Mouse (Mus musculus) MEL (cell line): Measurements from ENCODE around the gene Slc9a4. TPM values are rescaled to one million over a fixed set of nuclear protein-coding genes. Genes with fewer than 3 reads are reported as not detected.

Source experiments
- DNase-seq: peaks from one replicate; pipeline ENCODE4 v3.0.0; 2011; ENCODE audit warnings: low read depth, low spot score
- H3K27ac ChIP-seq: 2 replicates; pipeline ENCODE4 v1.5.1; 2012; ENCODE audit warnings: low read depth, mild to moderate bottlenecking, control low read depth, low read length, moderate library complexity; ENCODE audit not compliant: control insufficient read depth
- H3K27me3 ChIP-seq, 2 experiments: fragments of 150-350 bp in 1 of 2; sonication (generic) in 1 of 2; 2 replicates each; pipeline ENCODE4 v1.6.1; 2012; ENCODE audit warnings: low read length in 2 of 2, mild to moderate bottlenecking in 2 of 2, improper control_type of control experiment in 1 of 2, moderate library complexity in 1 of 2; ENCODE audit not compliant: insufficient read depth in 2 of 2, control insufficient read depth in 1 of 2
- H3K36me3 ChIP-seq, 2 experiments: 2 replicates each; pipeline ENCODE4 v1.6.1; 2012 to 2014; ENCODE audit warnings: low read length in 2 of 2, improper control_type of control experiment in 1 of 2, inconsistent platforms in 1 of 2, mild to moderate bottlenecking in 1 of 2; ENCODE audit not compliant: insufficient read depth in 2 of 2, control insufficient read depth in 1 of 2
- H3K4me1 ChIP-seq, 2 experiments: fragments of 150-350 bp in 1 of 2; sonication (generic) in 1 of 2; 2 replicates each; pipeline ENCODE4 v1.6.1; 2012; ENCODE audit warnings: low read length in 2 of 2, improper control_type of control experiment in 1 of 2, mild to moderate bottlenecking in 1 of 2; ENCODE audit not compliant: insufficient read depth in 2 of 2, control insufficient read depth in 1 of 2
- H3K4me3 ChIP-seq, 2 experiments: fragments of 150-350 bp in 1 of 2; sonication (generic) in 1 of 2; 2 replicates each; pipeline ENCODE4 v1.5.1; 2012; ENCODE audit warnings: low read depth in 2 of 2, low read length in 2 of 2, mild to moderate bottlenecking in 2 of 2, moderate library complexity in 2 of 2, control low read depth in 1 of 2, improper control_type of control experiment in 1 of 2; ENCODE audit not compliant: control insufficient read depth in 1 of 2, insufficient read depth in 1 of 2
- H3K79me2 ChIP-seq: 2 replicates; pipeline ENCODE4 v1.6.1; 2012; ENCODE audit warnings: mild to moderate bottlenecking, low read length, moderate library complexity; ENCODE audit not compliant: control insufficient read depth, poor library complexity, insufficient read depth
- H3K9ac ChIP-seq: 2 replicates; pipeline ENCODE4 v1.6.1; 2012; ENCODE audit warnings: low read depth, mild to moderate bottlenecking, control low read depth, low read length, moderate library complexity; ENCODE audit not compliant: control insufficient read depth, poor library complexity, severe bottlenecking
- H3K9me3 ChIP-seq: fragments of 150-350 bp; sonication (generic); replicated peaks from 2 replicates; pipeline ENCODE4 v1.6.1; 2012; ENCODE audit warnings: mild to moderate bottlenecking, low read length, improper control_type of control experiment, moderate library complexity; ENCODE audit not compliant: insufficient read depth
- CHD1 ChIP-seq: IDR thresholded peaks from 2 replicates; pipeline ENCODE4 v1.6.1; 2012; ENCODE audit warnings: low read depth, mild to moderate bottlenecking, inconsistent platforms, low read length, improper control_type of control experiment
- CHD2 ChIP-seq: IDR thresholded peaks from 2 replicates; pipeline ENCODE4 v1.6.1; 2011; ENCODE audit warnings: low read length, improper control_type of control experiment
- CTCF ChIP-seq, 3 experiments: IDR thresholded peaks in 2 of 3; conservative IDR thresholded peaks in 1 of 3; 2 replicates each; pipeline ENCODE4 v1.5.1; 2011 to 2012; ENCODE audit warnings: low read length in 3 of 3, low read depth in 2 of 3, mild to moderate bottlenecking in 2 of 3, improper control_type of control experiment in 1 of 3, inconsistent platforms in 1 of 3, mixed read lengths in 1 of 3, moderate library complexity in 1 of 3; ENCODE audit not compliant: control insufficient read depth in 1 of 3, insufficient read depth in 1 of 3, poor library complexity in 1 of 3, severe bottlenecking in 1 of 3
- E2F4 ChIP-seq: IDR thresholded peaks from 2 replicates; pipeline ENCODE4 v1.6.1; 2011; ENCODE audit warnings: low read depth, low read length, improper control_type of control experiment, borderline replicate concordance
- ELF1 ChIP-seq: IDR thresholded peaks from 2 replicates; pipeline ENCODE4 v1.6.1; 2014; ENCODE audit warnings: low read depth, mild to moderate bottlenecking, inconsistent platforms, low read length, improper control_type of control experiment, moderate library complexity
- EP300 ChIP-seq, 2 experiments: IDR thresholded peaks; 2 replicates each; pipeline ENCODE4 v1.6.1; 2011; ENCODE audit warnings: improper control_type of control experiment in 2 of 2, low read length in 2 of 2, low read depth in 1 of 2, mild to moderate bottlenecking in 1 of 2
- GABPA ChIP-seq: IDR thresholded peaks from 2 replicates; pipeline ENCODE4 v1.6.1; 2012; ENCODE audit warnings: low read depth, mild to moderate bottlenecking, inconsistent platforms, low read length, improper control_type of control experiment, moderate library complexity
- GATA1 ChIP-seq: IDR thresholded peaks from 2 replicates; pipeline ENCODE4 v1.6.1; 2011; ENCODE audit warnings: low read depth, low read length, improper control_type of control experiment
- JUND ChIP-seq: IDR thresholded peaks from 2 replicates; pipeline ENCODE4 v1.6.1; 2011; ENCODE audit warnings: low read depth, mild to moderate bottlenecking, improper control_type of control experiment, low read length
- MAZ ChIP-seq: IDR thresholded peaks from 2 replicates; pipeline ENCODE4 v1.6.1; 2012; ENCODE audit warnings: low read depth, mild to moderate bottlenecking, inconsistent platforms, low read length, improper control_type of control experiment
- MEF2A ChIP-seq: IDR thresholded peaks from 2 replicates; pipeline ENCODE4 v1.6.1; 2014; ENCODE audit warnings: low read depth, mild to moderate bottlenecking, inconsistent platforms, low read length, improper control_type of control experiment; ENCODE audit not compliant: poor library complexity, insufficient replicate concordance, severe bottlenecking; ENCODE audit errors: extremely low read depth
- MYB ChIP-seq: IDR thresholded peaks from 2 replicates; pipeline ENCODE4 v1.6.1; 2011; ENCODE audit warnings: mild to moderate bottlenecking, low read depth, low read length, improper control_type of control experiment
- MYC ChIP-seq: IDR thresholded peaks from 2 replicates; pipeline ENCODE4 v1.6.1; 2011; ENCODE audit warnings: low read depth, mild to moderate bottlenecking, low read length, improper control_type of control experiment, moderate library complexity
- NRF1 ChIP-seq: IDR thresholded peaks from 2 replicates; pipeline ENCODE4 v1.6.1; 2014; ENCODE audit warnings: low read depth, mild to moderate bottlenecking, inconsistent platforms, low read length, improper control_type of control experiment, moderate library complexity; ENCODE audit not compliant: poor library complexity, insufficient read depth, severe bottlenecking
- POLR2AphosphoS5 ChIP-seq: IDR thresholded peaks from 2 replicates; pipeline ENCODE4 v1.6.1; 2012; ENCODE audit warnings: low read depth, borderline replicate concordance, mild to moderate bottlenecking, inconsistent platforms, low read length, moderate library complexity, mixed read lengths
- RAD21 ChIP-seq: IDR thresholded peaks from 2 replicates; pipeline ENCODE4 v1.6.1; 2011; ENCODE audit warnings: mild to moderate bottlenecking, low read depth, low read length, improper control_type of control experiment
- SIN3A ChIP-seq: IDR thresholded peaks from 2 replicates; pipeline ENCODE4 v1.6.1; 2012; ENCODE audit warnings: low read length, improper control_type of control experiment, inconsistent platforms
- SMC3 ChIP-seq: IDR thresholded peaks from 2 replicates; pipeline ENCODE4 v1.6.1; 2011; ENCODE audit warnings: low read depth, low read length, improper control_type of control experiment
- TBP ChIP-seq: IDR thresholded peaks from 2 replicates; pipeline ENCODE4 v1.8.0; 2011; ENCODE audit warnings: low read depth, low read length, improper control_type of control experiment
- ZKSCAN1 ChIP-seq: IDR thresholded peaks from 2 replicates; pipeline ENCODE4 v1.6.1; 2012; ENCODE audit warnings: low read depth, mild to moderate bottlenecking, inconsistent platforms, low read length, improper control_type of control experiment, moderate library complexity
- ZNF384 ChIP-seq: IDR thresholded peaks from 2 replicates; pipeline ENCODE4 v1.6.1; 2012; ENCODE audit warnings: low read depth, mild to moderate bottlenecking, inconsistent platforms, low read length, improper control_type of control experiment
- polyA plus RNA-seq, 2 experiments: library from polyadenylated mRNA; stranded (reverse) in 1 of 2; unstranded in 1 of 2; fragments of >175 nt in 1 of 2; fragments of >200 nt in 1 of 2; gene quantifications; 2 replicates each; pipeline versions ENCODE4 v1.2.1 to v1.2.4; 2012; ENCODE audit warnings: low replicate concordance in 2 of 2, low read depth in 1 of 2; ENCODE audit not compliant: insufficient read length in 2 of 2, insufficient read depth in 1 of 2, missing spikeins in 1 of 2
- total RNA-seq: library from RNA; depleted of rRNA; stranded (reverse); fragments of 300-350 nt; gene quantifications from 2 replicates; pipeline ENCODE4 v1.2.3, GENCODE M21; 2012

The Slc9a4 gene
- total and polyA plus RNA-seq, 3 experiments, result not detected

DNA sequence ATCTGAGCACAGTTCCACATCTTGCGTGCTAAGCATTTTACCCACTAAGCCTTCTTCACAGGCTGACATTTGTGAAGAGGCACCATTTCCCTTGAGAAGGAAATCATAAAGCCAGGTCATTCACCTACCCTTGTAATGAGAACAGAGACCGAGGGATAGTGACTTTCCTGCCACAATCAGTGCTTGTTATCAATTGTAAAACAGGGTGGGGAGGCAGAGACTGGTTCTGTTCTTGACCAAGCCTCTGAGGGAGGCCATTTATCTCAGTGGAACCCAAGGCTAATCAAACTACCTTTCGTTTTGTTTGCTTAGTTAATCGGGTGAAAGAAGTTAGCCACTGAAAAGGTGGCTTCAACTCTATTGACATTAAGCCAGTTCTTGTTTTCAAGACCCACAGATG lies 77.2 kb downstream of the Slc9a4 start:
- TF ChIP-seq ZKSCAN1 (no peak), GATA1 (no peak), TBP (no peak), GABPA (no peak), MYB (no peak), MYC (no peak), MEF2A (no peak), CHD1 (no peak), EP300 (IDR thresholded peaks at IDR 0.05; ENCODE audit: low read depth in 1 of 2, low read length in 2 of 2) (no peak), E2F4 (no peak), JUND (no peak), SIN3A (no peak), NRF1 (no peak), SMC3 (no peak), CHD2 (no peak), CTCF (IDR thresholded peaks at IDR 0.05 in 2 of 3, conservative IDR thresholded peaks at IDR 0.05 in 1 of 3; ENCODE audit: control insufficient read depth in 1 of 3, insufficient read depth in 1 of 3, low read depth in 2 of 3, low read length in 3 of 3, poor library complexity in 1 of 3, severe bottlenecking in 1 of 3) (no peak), ZNF384 (no peak), POLR2AphosphoS5 (no peak), RAD21 (no peak)
- H3K27me3 ChIP-seq, result no peaks in the 10 kb centered on the region
- H3K36me3 ChIP-seq, result no peaks in the 10 kb centered on the region
- H3K9me3 ChIP-seq, result no peaks in the 10 kb centered on the region
- no peak for DNase-seq
- H3K4me3 ChIP-seq, result no peak overlapping the region
- H3K27ac ChIP-seq, result no peak overlapping the region
- H3K9ac ChIP-seq, result no peak overlapping the region
- no peaks in the 10 kb centered on the region for H3K79me2 ChIP-seq
- no peaks in the 10 kb centered on the region for H3K4me1 ChIP-seq

- Histone ChIP-seq H3K36me3 (no peaks in the 10 kb centered on the region), H3K79me2 (no peaks in the 10 kb centered on the region), H3K9me3 (no peaks in the 10 kb centered on the region)
- DNase-seq, result peak; percentile 16
- TF ChIP-seq MAZ, result no peak
- TF ChIP-seq CTCF (IDR thresholded peaks at IDR 0.05 in 2 of 3, conservative IDR thresholded peaks at IDR 0.05 in 1 of 3; ENCODE audit: control insufficient read depth in 1 of 3, insufficient read depth in 1 of 3, low read depth in 2 of 3, low read length in 3 of 3, poor library complexity in 1 of 3, severe bottlenecking in 1 of 3), result peak in 2 of 3 experiments; percentile 41 to 44; a peak in 4 of 6 replicates
- no peak for TF ChIP-seq ELF1
- peak; percentile 30 for TF ChIP-seq RAD21
- TF ChIP-seq, all 39 proteins: peak for 2
- no peak overlapping the region for H3K4me3 ChIP-seq
- no peaks in the 10 kb centered on the region for H3K4me1 ChIP-seq
- no peaks in the 10 kb centered on the region; a peak in 1 of 4 replicates for H3K27me3 ChIP-seq
- no peak overlapping the region for H3K27ac ChIP-seq
- H3K9ac ChIP-seq, result no peak overlapping the region
Observed at GRCm38 (mm10) chr1:40657978-40658496, 78.2 kb downstream of the Slc9a4 start.
